Mouse (Mus musculus): ENCODE measurements at regions not wholly inside any gene's neighbourhood (a gene's known extent, or its start where the extent isn't known, plus 50 kb on each side); places are given as distances from the start of the nearest gene placed in this dataset.

DNA sequence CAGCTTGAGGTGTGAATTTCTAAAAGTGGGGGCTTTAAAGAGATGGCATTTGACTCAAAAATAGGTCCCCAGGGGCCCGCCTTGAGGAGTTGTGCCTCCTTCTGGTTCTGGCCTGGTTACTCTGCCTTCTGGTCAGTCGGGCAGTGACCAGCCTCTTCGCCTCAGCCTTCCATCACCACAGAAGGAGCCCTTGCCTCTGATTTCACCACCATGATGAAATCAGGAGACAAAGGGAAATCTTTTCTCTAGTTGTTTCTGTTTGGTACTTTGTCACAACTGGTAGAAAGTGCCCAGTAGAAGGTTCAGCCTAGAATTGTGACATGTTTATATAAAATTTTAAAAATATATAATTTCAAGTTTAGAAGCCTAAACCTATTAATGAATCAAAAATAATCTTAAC, 492.0 kb downstream of the Zfp704 start:
- TF ChIP-seq CTCF (IDR thresholded peaks at IDR 0.05; ENCODE audit: low read depth, low read length), result no peak
- no peak for TF ChIP-seq POLR2A (IDR thresholded peaks at IDR 0.05; ENCODE audit: extremely low read depth, insufficient read depth, low read length)

Measured in liver, adult 2 months (tissue).